Mouse (Mus musculus): ENCODE results near the gene Arid1b. TPM values are rescaled to one million over a fixed set of nuclear protein-coding genes. Genes with fewer than 3 reads are reported as not detected.

Arid1b gene
- total and polyA plus RNA-seq, 2 experiments, result 9.7 to 11.7 TPM

GRCm38 (mm10) chr17:5210891-5211290, 216.8 kb downstream of the Arid1b start:
- Histone ChIP-seq H3K4me3 (ENCODE audit: insufficient read depth, low read depth, low read length) (no peak overlapping the region), H3K36me3 (ENCODE audit: control insufficient read depth, insufficient read depth, low read length) (no peaks in the 10 kb centered on the region), H3K27me3 (ENCODE audit: control insufficient read depth, insufficient read depth, low read length) (no peaks in the 10 kb centered on the region), H3K9ac (ENCODE audit: low read depth, low read length) (no peak overlapping the region), H3K4me1 (ENCODE audit: control insufficient read depth, insufficient read depth, low read length) (peaks cover 17% of the 10 kb centered on the region), H3K79me2 (ENCODE audit: control insufficient read depth, insufficient read depth, low read length) (peaks cover 16% of the 10 kb centered on the region; the same call in 1 of the 2 replicates), H3K27ac (replicated peaks; ENCODE audit: insufficient read depth, low read depth, low read length) (no peak overlapping the region)
- no peak for TF ChIP-seq CTCF (IDR thresholded peaks at IDR 0.05; ENCODE audit: low read depth, low read length)
- TF ChIP-seq POLR2A (IDR thresholded peaks at IDR 0.05; ENCODE audit: extremely low read depth, insufficient read depth, low read length), result no peak
- 88% methylated on average over 7 of the region's 7 CpGs for WGBS
- no peak for DNase-seq (ENCODE audit: extremely low read depth, low read depth, low spot score)

GRCm38 (mm10) chr17:5212166-5212565, 218.0 kb downstream of the Arid1b start:
- TF ChIP-seq POLR2A (IDR thresholded peaks at IDR 0.05; ENCODE audit: extremely low read depth, insufficient read depth, low read length), result no peak
- TF ChIP-seq CTCF (IDR thresholded peaks at IDR 0.05; ENCODE audit: low read depth, low read length), result no peak
- Histone ChIP-seq H3K27ac (replicated peaks; ENCODE audit: insufficient read depth, low read depth, low read length) (no peak overlapping the region), H3K4me3 (ENCODE audit: insufficient read depth, low read depth, low read length) (no peak overlapping the region), H3K9ac (ENCODE audit: low read depth, low read length) (no peak overlapping the region), H3K36me3 (ENCODE audit: control insufficient read depth, insufficient read depth, low read length) (no peaks in the 10 kb centered on the region), H3K79me2 (ENCODE audit: control insufficient read depth, insufficient read depth, low read length) (peaks cover 16% of the 10 kb centered on the region; the same call in 1 of the 2 replicates), H3K27me3 (ENCODE audit: control insufficient read depth, insufficient read depth, low read length) (no peaks in the 10 kb centered on the region), H3K4me1 (ENCODE audit: control insufficient read depth, insufficient read depth, low read length) (peaks cover 13% of the 10 kb centered on the region)
- peak; percentile 70 for DNase-seq (ENCODE audit: extremely low read depth, low read depth, low spot score)
- WGBS, result 47% methylated on average over 12 of the region's 12 CpGs

GRCm38 (mm10) chr17:5213441-5213840, 219.3 kb downstream of the Arid1b start:
- no peak overlapping the region for H3K27ac ChIP-seq (replicated peaks; ENCODE audit: insufficient read depth, low read depth, low read length)
- WGBS, result 71% methylated on average over 6 of the region's 6 CpGs
- no peak overlapping the region for H3K4me3 ChIP-seq (ENCODE audit: insufficient read depth, low read depth, low read length)
- no peak for DNase-seq (ENCODE audit: extremely low read depth, low read depth, low spot score)
- peaks cover 19% of the 10 kb centered on the region for H3K4me1 ChIP-seq (ENCODE audit: control insufficient read depth, insufficient read depth, low read length)
- H3K79me2 ChIP-seq (ENCODE audit: control insufficient read depth, insufficient read depth, low read length), result peaks cover 18% of the 10 kb centered on the region; the same call in 1 of the 2 replicates
- H3K9ac ChIP-seq (ENCODE audit: low read depth, low read length), result no peak overlapping the region
- H3K27me3 ChIP-seq (ENCODE audit: control insufficient read depth, insufficient read depth, low read length), result no peaks in the 10 kb centered on the region
- H3K36me3 ChIP-seq (ENCODE audit: control insufficient read depth, insufficient read depth, low read length), result no peaks in the 10 kb centered on the region
- no peak for TF ChIP-seq POLR2A (IDR thresholded peaks at IDR 0.05; ENCODE audit: extremely low read depth, insufficient read depth, low read length)
- TF ChIP-seq CTCF (IDR thresholded peaks at IDR 0.05; ENCODE audit: low read depth, low read length), result no peak

GRCm38 (mm10) chr17:5215352-5215751, 221.2 kb downstream of the Arid1b start:
- DNase-seq (ENCODE audit: extremely low read depth, low read depth, low spot score), result peak; percentile 82
- 22% methylated on average over 4 of the region's 4 CpGs for WGBS
- peaks cover 19% of the 10 kb centered on the region for H3K4me1 ChIP-seq (ENCODE audit: control insufficient read depth, insufficient read depth, low read length)
- H3K27ac ChIP-seq (replicated peaks; ENCODE audit: insufficient read depth, low read depth, low read length), result no peak overlapping the region
- no peak overlapping the region for H3K9ac ChIP-seq (ENCODE audit: low read depth, low read length)
- no peak overlapping the region for H3K4me3 ChIP-seq (ENCODE audit: insufficient read depth, low read depth, low read length)
- no peaks in the 10 kb centered on the region for H3K36me3 ChIP-seq (ENCODE audit: control insufficient read depth, insufficient read depth, low read length)
- no peaks in the 10 kb centered on the region for H3K27me3 ChIP-seq (ENCODE audit: control insufficient read depth, insufficient read depth, low read length)
- H3K79me2 ChIP-seq (ENCODE audit: control insufficient read depth, insufficient read depth, low read length), result peaks cover 14% of the 10 kb centered on the region; the same call in 1 of the 2 replicates
- TF ChIP-seq CTCF (IDR thresholded peaks at IDR 0.05; ENCODE audit: low read depth, low read length) (no peak), POLR2A (IDR thresholded peaks at IDR 0.05; ENCODE audit: extremely low read depth, insufficient read depth, low read length) (no peak)

- peaks cover 12% of the 10 kb centered on the region; the same call in 1 of the 2 replicates for H3K79me2 ChIP-seq (ENCODE audit: control insufficient read depth, insufficient read depth, low read length)
- no peaks in the 10 kb centered on the region for H3K36me3 ChIP-seq (ENCODE audit: control insufficient read depth, insufficient read depth, low read length)
- TF ChIP-seq POLR2A (IDR thresholded peaks at IDR 0.05; ENCODE audit: extremely low read depth, insufficient read depth, low read length) (no peak), CTCF (IDR thresholded peaks at IDR 0.05; ENCODE audit: low read depth, low read length) (peak; percentile 41; the same call in 1 of the 2 replicates)
- H3K27me3 ChIP-seq (ENCODE audit: control insufficient read depth, insufficient read depth, low read length), result no peaks in the 10 kb centered on the region
- peak; percentile 96 for DNase-seq (ENCODE audit: extremely low read depth, low read depth, low spot score)
- no peak overlapping the region for H3K4me3 ChIP-seq (ENCODE audit: insufficient read depth, low read depth, low read length)
- H3K9ac ChIP-seq (ENCODE audit: low read depth, low read length), result no peak overlapping the region
- H3K27ac ChIP-seq (replicated peaks; ENCODE audit: insufficient read depth, low read depth, low read length), result peak overlapping the region; percentile 12; the same call in 1 of the 2 replicates
- WGBS, result 27% methylated on average over 10 of the region's 10 CpGs
- H3K4me1 ChIP-seq (ENCODE audit: control insufficient read depth, insufficient read depth, low read length), result peaks cover 29% of the 10 kb centered on the region
Measured at GRCm38 (mm10) chr17:5216965-5217546, 222.9 kb downstream of the Arid1b start.
